Mouse (Mus musculus): ENCODE measurements at regions not wholly inside any gene's neighbourhood (a gene's known extent, or its start where the extent isn't known, plus 50 kb on each side); places are given as distances from the start of the nearest gene placed in this dataset.

DNA sequence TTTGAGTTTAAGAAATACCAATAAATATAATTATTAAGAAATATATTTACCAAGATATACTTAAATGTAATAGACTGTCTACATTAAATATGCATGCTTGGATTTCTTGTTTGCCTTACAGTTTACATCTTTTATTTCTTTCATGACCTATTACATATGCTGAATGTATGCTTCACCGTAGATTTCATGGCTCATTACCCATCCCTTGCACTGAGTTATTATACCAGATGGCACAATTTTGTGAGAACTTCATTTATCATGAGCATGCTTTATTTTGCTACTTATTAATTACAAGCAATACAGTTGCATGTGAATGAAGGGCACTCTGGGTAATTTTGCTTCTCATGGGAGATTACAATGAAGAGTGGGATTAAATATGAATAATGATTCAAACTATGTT, 856.0 kb upstream of the Nectin3 start:
- DNase-seq (ENCODE audit: low spot score) = no peak

- DNase-seq (ENCODE audit: low spot score) = no peak
Measured at GRCm38 (mm10) chr16:47394398-47394797, 889.1 kb upstream of the Dppa4 start.

GRCm38 (mm10) chr16:47407067-47407466, 876.5 kb upstream of the Dppa4 start:
- no peak for DNase-seq (ENCODE audit: low spot score)

- DNase-seq (ENCODE audit: low spot score) = peak; percentile 3
Measured at GRCm38 (mm10) chr16:47418680-47419252, 864.8 kb upstream of the Dppa4 start.

GRCm38 (mm10) chr16:47445083-47445482, 838.5 kb upstream of the Dppa4 start:
- DNase-seq (ENCODE audit: low spot score) = no peak

GRCm38 (mm10) chr16:47475441-47476081, 808.0 kb upstream of the Dppa4 start:
- peak; percentile 51 for DNase-seq (ENCODE audit: low spot score)

DNA sequence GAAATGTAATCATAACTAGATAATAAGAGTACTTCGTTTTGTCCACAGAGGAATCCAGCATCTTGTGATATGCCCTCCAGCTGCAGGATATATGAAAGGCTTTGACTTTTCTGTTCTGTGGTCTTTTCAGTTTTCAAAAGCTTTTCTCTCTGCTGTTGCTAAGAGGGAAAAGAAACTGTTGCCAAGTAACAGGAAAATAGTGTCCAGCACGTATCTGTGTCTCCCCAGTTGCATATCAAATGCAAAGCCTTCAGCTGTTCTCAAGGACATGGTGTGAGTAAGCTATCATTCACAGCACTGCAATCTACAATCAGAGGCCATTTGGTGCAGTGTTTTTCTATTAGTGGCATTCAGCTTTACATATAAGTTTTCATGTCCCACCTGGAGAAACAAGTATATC, 801.5 kb upstream of the Dppa4 start:
- DNase-seq (ENCODE audit: low spot score) = no peak

DNA sequence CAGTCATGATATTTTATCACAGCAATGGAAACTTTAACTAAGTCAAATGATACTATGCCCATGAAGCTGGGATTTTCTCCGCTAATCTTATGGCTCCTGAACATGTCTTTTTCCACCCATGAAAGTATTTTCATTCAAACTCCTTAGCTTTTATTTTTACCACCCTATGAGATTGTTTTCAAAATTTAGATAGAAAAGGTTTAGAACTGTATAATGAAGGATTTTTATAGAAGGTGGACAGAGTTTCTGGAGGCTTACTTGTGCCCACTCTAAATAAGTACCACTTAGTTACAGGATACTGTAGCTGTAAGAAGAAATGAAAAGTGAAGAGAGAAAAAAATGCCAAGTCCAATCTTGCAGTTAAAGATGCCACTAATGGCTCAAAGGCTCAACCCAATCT, 795.0 kb upstream of the Dppa4 start:
- no peak for DNase-seq (ENCODE audit: low spot score)

- DNase-seq (ENCODE audit: low spot score) = no peak
Measured at GRCm38 (mm10) chr16:47525857-47526256, 757.7 kb upstream of the Dppa4 start.

DNA sequence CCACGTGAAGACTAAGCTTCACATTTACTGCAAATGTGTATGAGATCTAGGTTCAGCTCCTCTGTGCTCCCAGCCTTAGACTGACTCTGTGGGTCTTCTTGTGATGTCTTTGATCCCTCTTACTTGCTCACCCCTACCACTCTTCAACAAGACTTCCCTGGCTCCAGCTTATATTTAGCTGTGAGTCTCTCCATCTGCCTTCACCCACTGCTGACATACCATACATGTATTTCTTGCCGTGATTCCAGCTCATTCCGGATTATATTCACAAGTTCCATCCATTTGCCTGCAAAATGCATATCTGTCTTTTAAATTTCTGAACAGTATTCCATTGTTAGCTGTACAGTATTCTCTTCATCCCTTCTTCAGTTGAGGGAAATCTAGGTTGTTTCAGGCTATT, 756.9 kb upstream of the Dppa4 start:
- DNase-seq (ENCODE audit: low spot score) = no peak

DNA sequence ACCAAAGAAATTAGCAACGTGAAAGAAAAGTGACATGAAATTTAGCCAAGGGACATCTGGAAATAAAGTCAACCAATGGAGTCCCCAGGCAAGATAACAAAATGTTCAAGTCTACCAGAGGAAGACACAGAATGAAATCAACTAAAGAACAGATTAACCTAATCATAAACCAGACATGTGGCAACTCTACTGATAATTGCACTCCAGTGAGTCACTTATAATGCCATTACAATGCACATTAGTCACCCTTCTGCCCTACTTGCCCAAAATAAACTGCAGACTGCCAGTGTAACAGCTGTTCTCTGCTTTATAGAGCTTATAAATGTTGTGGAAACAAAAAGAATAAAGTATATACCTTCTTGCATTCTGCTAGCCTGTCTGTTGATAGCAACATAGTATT, 747.0 kb upstream of the Dppa4 start:
- DNase-seq (ENCODE audit: low spot score) = no peak

- no peak for DNase-seq (ENCODE audit: low spot score)
Measured at GRCm38 (mm10) chr16:47551101-47551500, 732.4 kb upstream of the Dppa4 start.

- no peak for DNase-seq (ENCODE audit: low spot score)
Measured at GRCm38 (mm10) chr16:47568051-47568450, 715.5 kb upstream of the Dppa4 start.

- DNase-seq (ENCODE audit: low spot score) = no peak
Measured at GRCm38 (mm10) chr16:47599476-47599875, 684.1 kb upstream of the Dppa4 start.
